Mouse (Mus musculus): ENCODE results near the gene H2-Ke6. TPM values are rescaled to one million over a fixed set of nuclear protein-coding genes. Genes with fewer than 3 reads are reported as not detected.
"Not testable (repeated sequence)": the region's sequence is repeated elsewhere in the genome, so short reads cannot be mapped to it uniquely, and the experiment has no call there.

The H2-Ke6 gene
- polyA plus RNA-seq, 1 experiment from 2014 or later = 53.0 TPM

DNA sequence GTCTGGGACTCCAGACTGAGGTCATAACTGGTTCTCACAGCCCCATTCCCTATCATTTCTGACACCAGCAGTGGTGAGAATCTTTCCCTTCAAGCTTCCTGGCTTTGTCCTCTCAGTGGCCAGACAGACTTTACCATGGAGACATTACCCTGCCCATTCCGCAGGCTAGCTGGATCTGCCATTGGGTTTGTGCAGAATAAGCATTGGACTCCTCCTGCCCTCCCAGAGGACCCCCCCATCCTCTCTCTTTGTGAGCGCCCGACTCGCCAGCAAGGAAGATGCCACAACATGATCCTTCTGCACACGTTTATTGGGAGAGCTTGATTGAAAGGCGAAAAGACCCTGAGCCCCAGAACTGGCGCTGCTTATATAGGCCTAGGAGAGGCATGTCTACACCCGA is 14.4 kb downstream of the H2-Ke6 start:
- H3K36me3 ChIP-seq (ENCODE audit: control insufficient read depth, insufficient read depth) = no peaks in the 10 kb centered on the region
- H3K4me3 ChIP-seq (ENCODE audit: low read length) = no peak overlapping the region
- no peak overlapping the region for H3K4me2 ChIP-seq (ENCODE audit: low read depth, low read length)
- no peak overlapping the region for H3K27ac ChIP-seq (ENCODE audit: low read length)
- ATAC-seq (replicated peaks; ENCODE audit: extremely low read depth, insufficient read depth, low FRiP score) = no peak
- no peaks in the 10 kb centered on the region for H3K27me3 ChIP-seq (ENCODE audit: control insufficient read depth, insufficient read depth, low read length)
- H3K9me3 ChIP-seq (replicated peaks; ENCODE audit: control insufficient read depth, low read length) = no peaks in the 10 kb centered on the region
- H3K9ac ChIP-seq (ENCODE audit: low read length) = no peak overlapping the region
- H3K4me1 ChIP-seq (ENCODE audit: control insufficient read depth, insufficient read depth, low read length) = no peaks in the 10 kb centered on the region
- WGBS = 85% methylated on average over 8 of the region's 8 CpGs

- Histone ChIP-seq H3K9me3 (replicated peaks; ENCODE audit: control insufficient read depth, low read length) (no peaks in the 10 kb centered on the region), H3K4me1 (ENCODE audit: control insufficient read depth, insufficient read depth, low read length) (no peaks in the 10 kb centered on the region), H3K4me3 (ENCODE audit: low read length) (no peak overlapping the region), H3K4me2 (ENCODE audit: low read depth, low read length) (no peak overlapping the region), H3K27ac (ENCODE audit: low read length) (no peak overlapping the region), H3K36me3 (ENCODE audit: control insufficient read depth, insufficient read depth) (no peaks in the 10 kb centered on the region), H3K27me3 (ENCODE audit: control insufficient read depth, insufficient read depth, low read length) (0 out of 2 replicates have a peak, but pooled peaks cover 2% of the 10 kb centered on the region), H3K9ac (ENCODE audit: low read length) (no peak overlapping the region)
- 68% methylated on average over 5 of the region's 5 CpGs for WGBS
- no peak for ATAC-seq (replicated peaks; ENCODE audit: extremely low read depth, insufficient read depth, low FRiP score)
Measured at GRCm38 (mm10) chr17:34010156-34010555, 17.7 kb downstream of the H2-Ke6 start.

DNA sequence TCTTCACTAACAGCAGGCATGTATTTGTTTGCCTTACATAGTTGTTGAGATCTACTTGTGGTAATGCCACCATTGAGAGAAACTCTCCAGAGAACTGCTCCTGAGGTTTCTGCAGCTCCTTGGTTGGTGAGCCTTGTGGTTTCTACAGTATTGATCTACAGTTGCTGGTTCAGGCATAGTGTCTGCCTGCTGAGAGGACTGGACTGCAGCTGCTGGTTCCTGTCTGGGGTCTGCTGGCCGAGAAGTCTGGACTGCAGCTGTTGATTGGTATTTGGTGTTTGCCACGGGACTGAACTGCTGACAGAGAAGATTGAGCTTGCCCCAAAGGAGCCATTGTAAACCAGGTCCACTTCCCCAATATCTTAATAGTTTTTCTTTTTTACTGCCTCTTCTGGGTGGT is 21.3 kb downstream of the H2-Ke6 start:
- no peak for ATAC-seq (replicated peaks; ENCODE audit: extremely low read depth, insufficient read depth, low FRiP score)

DNA sequence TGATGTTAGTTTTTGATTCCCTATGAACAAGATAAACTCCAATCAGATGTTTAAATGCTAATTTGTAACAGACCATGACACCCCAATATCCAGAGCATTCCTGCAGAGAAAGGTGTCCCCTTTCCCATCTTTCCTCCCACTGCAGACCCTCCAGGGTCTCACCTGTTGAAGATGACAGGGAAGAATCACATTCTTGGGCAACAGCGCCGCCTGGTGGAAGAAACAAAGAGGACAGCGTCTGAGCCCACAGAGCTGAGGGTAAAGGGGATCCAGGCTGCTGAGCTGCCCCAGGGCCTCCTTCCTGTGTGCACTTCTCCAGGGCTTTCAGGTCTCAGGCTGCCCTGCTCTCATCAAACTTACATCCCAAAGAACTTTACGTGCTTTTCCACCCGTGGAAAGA is 24.4 kb downstream of the H2-Ke6 start:
- H3K27me3 ChIP-seq (ENCODE audit: control insufficient read depth, insufficient read depth, low read length) = peaks cover 2% of the 10 kb centered on the region; the same call in 1 of the 2 replicates
- no peak overlapping the region for H3K4me2 ChIP-seq (ENCODE audit: low read depth, low read length)
- H3K9ac ChIP-seq (ENCODE audit: low read length) = no peak overlapping the region
- H3K36me3 ChIP-seq (ENCODE audit: control insufficient read depth, insufficient read depth) = no peaks in the 10 kb centered on the region
- H3K4me1 ChIP-seq (ENCODE audit: control insufficient read depth, insufficient read depth, low read length) = no peaks in the 10 kb centered on the region
- no peak overlapping the region for H3K4me3 ChIP-seq (ENCODE audit: low read length)
- H3K27ac ChIP-seq (ENCODE audit: low read length) = no peak overlapping the region
- ATAC-seq (replicated peaks; ENCODE audit: extremely low read depth, insufficient read depth, low FRiP score) = no peak
- no peaks in the 10 kb centered on the region for H3K9me3 ChIP-seq (replicated peaks; ENCODE audit: control insufficient read depth, low read length)
- 4% methylated on average over 5 of the region's 5 CpGs for WGBS

More for the DNA sequence above, 21.3 kb downstream of the H2-Ke6 start:
- H3K27ac ChIP-seq (ENCODE audit: low read length) = no peak overlapping the region
- H3K27me3 ChIP-seq (ENCODE audit: control insufficient read depth, insufficient read depth, low read length) = 0 out of 2 replicates have a peak, but pooled peaks cover 2% of the 10 kb centered on the region
- H3K9ac ChIP-seq (ENCODE audit: low read length) = no peak overlapping the region
- no peak overlapping the region for H3K4me3 ChIP-seq (ENCODE audit: low read length)
- H3K4me2 ChIP-seq (ENCODE audit: low read depth, low read length) = no peak overlapping the region
- no peaks in the 10 kb centered on the region for H3K4me1 ChIP-seq (ENCODE audit: control insufficient read depth, insufficient read depth, low read length)
- no peaks in the 10 kb centered on the region for H3K9me3 ChIP-seq (replicated peaks; ENCODE audit: control insufficient read depth, low read length)
- no peaks in the 10 kb centered on the region for H3K36me3 ChIP-seq (ENCODE audit: control insufficient read depth, insufficient read depth)
- 38% methylated on average over 2 of the region's 2 CpGs for WGBS

- H3K4me1 ChIP-seq (ENCODE audit: control insufficient read depth, insufficient read depth, low read length); ATAC-seq (replicated peaks; ENCODE audit: extremely low read depth, insufficient read depth, low FRiP score); H3K9ac ChIP-seq (ENCODE audit: low read length); H3K9me3 ChIP-seq (replicated peaks; ENCODE audit: control insufficient read depth, low read length); H3K27ac ChIP-seq (ENCODE audit: low read length); H3K36me3 ChIP-seq (ENCODE audit: control insufficient read depth, insufficient read depth); H3K27me3 ChIP-seq (ENCODE audit: control insufficient read depth, insufficient read depth, low read length): not testable (repeated sequence)
- Histone ChIP-seq H3K4me3 (ENCODE audit: low read length) (peak overlapping the region; percentile 78; the same call in 1 of the 2 replicates), H3K4me2 (ENCODE audit: low read depth, low read length) (peak overlapping the region; percentile 100; the same call in 1 of the 2 replicates)
- 45% methylated on average over 2 of the region's 2 CpGs for WGBS
Measured at GRCm38 (mm10) chr17:34000796-34001195, 27.1 kb downstream of the H2-Ke6 start.

- no peaks in the 10 kb centered on the region for H3K36me3 ChIP-seq (ENCODE audit: control insufficient read depth, insufficient read depth)
- WGBS = under 1% methylated on average over 27 of the region's 30 CpGs
- H3K4me1 ChIP-seq (ENCODE audit: control insufficient read depth, insufficient read depth, low read length) = no peaks in the 10 kb centered on the region
- H3K9ac ChIP-seq (ENCODE audit: low read length) = peak within 1 kb of the TSS; percentile 80
- H3K4me3 ChIP-seq (ENCODE audit: low read length) = peak within 1 kb of the TSS; percentile 78
- H3K27ac ChIP-seq (ENCODE audit: low read length) = no peak within 1 kb of the TSS
- no peaks in the 10 kb centered on the region; the same call in 1 of the 2 replicates for H3K27me3 ChIP-seq (ENCODE audit: control insufficient read depth, insufficient read depth, low read length)
- ATAC-seq (replicated peaks; ENCODE audit: extremely low read depth, insufficient read depth, low FRiP score) = peak; percentile 89
- peak within 1 kb of the TSS; percentile 100 for H3K4me2 ChIP-seq (ENCODE audit: low read depth, low read length)
- H3K9me3 ChIP-seq (replicated peaks; ENCODE audit: control insufficient read depth, low read length) = no peaks in the 10 kb centered on the region
Measured at GRCm38 (mm10) chr17:34000150-34000537, 27.7 kb downstream of the H2-Ke6 start, which contains the start of gene H2-K1. Gene H2-K1, minus strand, starts transcription at chr17:34000347.

DNA sequence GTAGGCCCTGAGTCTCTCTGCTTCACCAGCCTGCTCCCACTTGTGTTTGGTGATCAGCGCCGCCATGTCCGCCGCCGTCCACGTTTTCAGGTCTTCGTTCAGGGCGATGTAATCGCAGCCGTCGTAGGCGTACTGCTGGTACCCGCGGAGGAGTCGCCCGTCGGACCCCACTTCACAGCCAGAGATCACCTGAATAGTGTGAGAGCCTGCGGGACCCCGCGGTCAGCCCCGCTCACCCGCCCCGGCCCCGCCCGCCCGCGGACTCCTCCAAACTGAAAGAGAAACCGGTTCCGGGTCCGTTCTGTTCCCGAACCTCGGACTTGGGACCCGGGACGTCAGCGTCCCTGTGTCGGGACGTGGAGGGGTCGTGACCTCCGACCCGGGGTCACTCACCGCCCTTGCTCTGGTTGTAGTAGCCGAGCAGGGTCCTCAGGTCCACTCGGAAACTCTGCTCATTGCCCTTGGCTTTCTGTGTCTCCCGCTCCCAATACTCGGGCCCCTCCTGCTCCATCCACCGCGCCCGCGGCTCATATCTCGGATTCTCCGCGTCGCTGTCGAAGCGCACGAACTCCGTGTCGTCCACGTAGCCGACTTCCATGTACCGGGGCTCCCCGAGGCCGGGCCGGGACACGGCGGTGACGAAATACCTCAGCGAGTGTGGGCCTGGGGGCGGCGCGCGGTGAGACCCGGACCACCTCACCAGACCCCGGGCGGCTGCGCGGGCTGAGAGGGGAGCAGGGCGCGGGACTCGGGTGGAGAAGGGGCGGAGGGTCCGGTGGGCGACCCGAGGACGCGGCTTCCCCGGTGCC is 28.3 kb downstream of the H2-Ke6 start:
- Histone ChIP-seq H3K4me3 (ENCODE audit: low read length) (peak overlapping the region; percentile 78), H3K27me3 (ENCODE audit: control insufficient read depth, insufficient read depth, low read length) (no peaks in the 10 kb centered on the region; the same call in 1 of the 2 replicates), H3K4me2 (ENCODE audit: low read depth, low read length) (peak overlapping the region; percentile 100), H3K9ac (ENCODE audit: low read length) (peak overlapping the region; percentile 80), H3K4me1 (ENCODE audit: control insufficient read depth, insufficient read depth, low read length) (no peaks in the 10 kb centered on the region), H3K27ac (ENCODE audit: low read length) (no peak overlapping the region), H3K36me3 (ENCODE audit: control insufficient read depth, insufficient read depth) (no peaks in the 10 kb centered on the region), H3K9me3 (replicated peaks; ENCODE audit: control insufficient read depth, low read length) (0 out of 2 replicates have a peak, but pooled peaks cover 2% of the 10 kb centered on the region)
- 1% methylated on average over 84 of the region's 87 CpGs for WGBS
- peak; percentile 49; the same call in 1 of the 2 replicates for ATAC-seq (replicated peaks; ENCODE audit: extremely low read depth, insufficient read depth, low FRiP score)

- H3K9me3 ChIP-seq (replicated peaks; ENCODE audit: control insufficient read depth, low read length); H3K36me3 ChIP-seq (ENCODE audit: control insufficient read depth, insufficient read depth); H3K9ac ChIP-seq (ENCODE audit: low read length); H3K4me3 ChIP-seq (ENCODE audit: low read length); H3K27ac ChIP-seq (ENCODE audit: low read length); ATAC-seq (replicated peaks; ENCODE audit: extremely low read depth, insufficient read depth, low FRiP score); H3K4me1 ChIP-seq (ENCODE audit: control insufficient read depth, insufficient read depth, low read length); H3K27me3 ChIP-seq (ENCODE audit: control insufficient read depth, insufficient read depth, low read length); H3K4me2 ChIP-seq (ENCODE audit: low read depth, low read length): not testable (repeated sequence)
- 40% methylated on average over 5 of the region's 5 CpGs for WGBS
Measured at GRCm38 (mm10) chr17:33998697-33999096, 29.2 kb downstream of the H2-Ke6 start.

DNA sequence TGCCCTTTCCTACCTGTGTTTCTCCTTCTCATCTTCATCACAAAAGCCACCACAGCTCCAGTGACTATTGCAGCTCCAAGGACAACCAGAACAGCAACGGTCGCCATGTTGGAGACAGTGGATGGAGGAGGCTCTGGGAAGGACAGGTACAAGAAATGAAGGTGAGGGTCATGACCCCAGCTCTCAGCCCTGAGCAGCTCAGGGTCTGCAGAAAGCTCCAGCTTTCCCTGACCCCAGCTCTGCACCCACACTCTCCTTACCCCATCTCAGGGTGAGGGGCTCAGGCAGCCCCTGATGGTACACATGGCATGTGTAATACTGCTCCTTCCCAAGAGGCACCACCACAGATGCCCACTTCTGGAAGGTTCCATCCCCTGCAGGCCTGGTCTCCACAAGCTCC is 30.8 kb downstream of the H2-Ke6 start:
- H3K27ac ChIP-seq (ENCODE audit: low read length); H3K4me1 ChIP-seq (ENCODE audit: control insufficient read depth, insufficient read depth, low read length); H3K4me3 ChIP-seq (ENCODE audit: low read length); H3K4me2 ChIP-seq (ENCODE audit: low read depth, low read length); ATAC-seq (replicated peaks; ENCODE audit: extremely low read depth, insufficient read depth, low FRiP score); H3K9me3 ChIP-seq (replicated peaks; ENCODE audit: control insufficient read depth, low read length); H3K36me3 ChIP-seq (ENCODE audit: control insufficient read depth, insufficient read depth); H3K27me3 ChIP-seq (ENCODE audit: control insufficient read depth, insufficient read depth, low read length); H3K9ac ChIP-seq (ENCODE audit: low read length): not testable (repeated sequence)
- 82% methylated on average over 2 of the region's 2 CpGs for WGBS

Measured in heart, embryonic 16.5 days (tissue).